Mouse (Mus musculus) spleen, adult 2 months (tissue): ENCODE data around the gene Ltbp2.

Experiments used
- CTCF ChIP-seq: fragments of 200-500 bp; IDR thresholded peaks from 2 replicates; pipeline ENCODE4 v1.5.1; 2011; ENCODE audit warnings: mild to moderate bottlenecking, inconsistent platforms; ENCODE audit not compliant: insufficient read depth, insufficient read length, insufficient replicate concordance; ENCODE audit errors: extremely low read depth
- POLR2A ChIP-seq: fragments of 200-500 bp; IDR thresholded peaks from 2 replicates; pipeline ENCODE4 v1.6.1; 2011; ENCODE audit warnings: low read depth, low read length, inconsistent platforms

DNA sequence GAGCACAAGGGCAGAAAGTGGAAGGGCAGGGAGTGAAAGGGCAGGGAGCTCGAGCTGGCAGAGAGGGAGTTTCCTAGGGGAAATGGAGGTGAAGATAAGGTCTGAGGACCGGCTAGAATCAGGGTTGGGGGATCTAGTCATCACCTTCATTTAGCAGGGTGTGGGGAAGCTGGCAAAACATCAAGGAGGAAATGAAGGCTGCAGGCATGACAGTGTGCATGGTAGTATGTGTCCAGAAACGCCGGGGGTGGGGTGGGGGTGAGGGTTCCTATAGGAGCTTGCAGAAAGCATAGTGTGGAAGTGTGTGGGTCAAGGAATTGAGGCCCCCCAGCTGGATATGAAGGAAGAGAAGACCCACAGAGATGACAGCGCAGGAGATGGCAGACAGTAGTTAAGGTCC, 45.2 kb downstream of the Ltbp2 start:
- TF ChIP-seq CTCF (no peak), POLR2A (no peak)
